Mouse (Mus musculus): Measurements from ENCODE around the gene Map3k20. TPM values are rescaled to one million over a fixed set of nuclear protein-coding genes. Genes with fewer than 3 reads are reported as not detected.

The Map3k20 gene
- polyA plus RNA-seq (2012; ENCODE audit: low replicate concordance), result 2.3 and 5.2 TPM in 2 replicates

DNA sequence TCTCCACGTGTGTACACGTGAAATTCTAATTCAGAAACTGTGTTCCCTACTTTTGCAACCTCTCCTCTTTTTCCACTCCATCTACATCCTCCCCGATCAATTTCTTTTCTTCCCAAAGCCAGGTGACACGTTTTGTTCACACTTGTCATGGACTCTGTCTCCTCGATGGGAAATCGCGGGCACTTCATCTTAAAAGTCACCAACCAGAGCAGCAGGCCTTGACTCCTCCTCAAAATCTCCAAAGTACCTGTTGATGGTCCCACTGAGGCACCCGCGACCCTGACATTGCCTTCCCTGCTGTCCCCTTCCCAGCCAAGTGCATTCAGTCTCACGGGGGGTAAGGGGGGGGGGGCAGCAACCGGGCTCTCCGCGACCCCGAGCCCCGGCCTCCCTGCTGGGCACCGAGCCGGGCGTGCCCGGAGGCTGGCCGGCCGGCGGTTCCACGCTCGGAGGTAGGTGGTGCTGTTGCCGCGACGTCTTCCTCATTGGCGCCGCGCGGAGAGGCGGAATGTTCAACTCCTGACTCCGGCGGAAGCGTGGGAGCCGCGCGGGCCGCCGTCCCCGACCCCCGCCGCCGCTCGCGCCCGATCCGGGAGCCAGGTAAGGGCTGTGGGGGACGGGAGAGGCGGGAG, at the start of gene Map3k20:
Gene Map3k20, plus strand, starts transcription at position 382 of the 632 bp plus-strand sequence.

DNA sequence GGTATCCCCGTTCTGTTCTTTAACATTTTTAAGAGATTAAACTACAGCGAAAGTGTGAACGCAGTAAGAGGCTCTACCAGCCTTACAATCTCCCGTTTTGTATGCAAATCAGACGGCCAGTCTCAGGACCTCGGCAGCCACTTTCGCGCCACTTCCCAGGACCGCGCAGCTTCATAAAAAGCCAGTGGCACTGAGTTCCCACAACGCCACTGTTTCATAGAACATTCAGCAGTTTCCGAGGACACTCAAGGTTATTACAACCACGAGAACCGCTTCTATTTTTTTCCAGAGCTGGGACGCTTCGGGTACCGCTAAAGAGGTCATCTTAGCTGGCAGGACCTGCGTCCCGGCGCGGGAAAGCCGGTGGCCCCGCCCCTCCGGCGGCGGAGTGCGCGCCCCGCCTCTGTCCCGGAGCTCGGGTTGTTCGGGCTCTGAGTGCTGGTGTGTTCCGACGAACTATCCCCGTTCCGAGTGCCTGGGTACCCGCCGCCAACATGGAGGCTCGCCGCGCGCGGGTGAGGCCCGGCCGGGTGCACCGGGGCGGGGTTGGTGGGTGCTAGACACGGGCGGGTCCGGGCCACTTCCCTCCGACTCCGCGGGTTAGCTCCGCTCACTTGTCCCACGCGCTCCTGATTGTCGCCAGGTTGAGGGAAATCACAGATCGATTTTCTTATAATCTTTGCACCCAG, 190.5 kb downstream of the Map3k20 start, which contains the start of gene Cdca7:
Gene Cdca7, plus strand, starts transcription at position 363 of the 689 bp plus-strand sequence.

Other genes starting within 250 kb of the Map3k20 start
- 13.8 and 50.2 TPM in 2 replicates for gene Cdca7, start 190.5 kb downstream of the Map3k20 start, polyA plus RNA-seq (2012; ENCODE audit: low replicate concordance)